8 mouse cellular contexts compared by ENCODE assay signal in the genomic region with DNA sequence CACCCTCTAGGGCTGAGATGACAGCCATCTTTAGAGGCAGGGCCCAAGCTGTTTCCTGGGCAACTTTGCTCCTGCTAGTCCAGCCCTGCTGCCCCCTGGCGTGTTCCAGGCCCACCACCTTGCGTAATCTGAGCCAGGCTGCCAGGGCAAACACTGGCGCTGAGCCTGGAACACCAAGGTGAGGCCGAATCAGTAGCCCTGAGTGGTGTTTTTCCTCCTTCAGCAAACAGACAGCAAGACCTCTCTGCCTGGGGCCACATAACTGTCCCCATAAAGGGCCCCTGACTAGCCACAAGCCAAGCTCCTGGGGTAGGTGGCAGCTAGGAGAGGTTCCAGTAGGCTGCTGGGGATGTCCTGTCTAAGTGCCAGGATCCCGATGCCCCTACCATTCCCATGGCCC. TPM values are rescaled to one million over a fixed set of nuclear protein-coding genes. Genes with fewer than 3 reads are reported as not detected.
DNase-seq lines count a peak whose midpoint lies in the region; ATAC-seq lines count a peak whose summit lies in the region.

No protein-coding gene starts in this region.

- 0 out of 2 replicates have a peak, but pooled peaks cover 3% of the 10 kb centered on the region for H3K27me3 ChIP-seq in midbrain, embryonic 16.5 days (ENCODE audit: control insufficient read depth, insufficient read depth, low read depth, low read length)
- 0 out of 2 replicates have a peak, but pooled peaks cover 5% of the 10 kb centered on the region for H3K27me3 ChIP-seq in midbrain, embryonic 14.5 days (ENCODE audit: control insufficient read depth, insufficient read depth, low read length)
- no peaks in the 10 kb centered on the region for H3K27me3 ChIP-seq in heart, embryonic 16.5 days (ENCODE audit: control insufficient read depth, insufficient read depth, low read length)
- 0 out of 2 replicates have a peak, but pooled peaks cover 5% of the 10 kb centered on the region for H3K27me3 ChIP-seq in stomach, embryonic 16.5 days (ENCODE audit: control insufficient read depth, insufficient read depth, low read length)

- no peak for DNase-seq in midbrain, embryonic 14.5 days
- DNase-seq in cerebellum, adult 9-11 months, result peak; percentile 85
- peak; percentile 53 for DNase-seq in liver
- DNase-seq in right cerebral cortex, postnatal 25 days, result no peak
- DNase-seq in right cerebral cortex, postnatal 36 days (ENCODE audit: low spot score in 2 of 2), result no peak

- no peak overlapping the region for H3K4me2 ChIP-seq in midbrain, embryonic 16.5 days (ENCODE audit: low read length)
- no peak overlapping the region for H3K4me2 ChIP-seq in midbrain, embryonic 14.5 days (ENCODE audit: low read length)
- H3K4me2 ChIP-seq in heart, embryonic 16.5 days (ENCODE audit: low read depth, low read length), result peak overlapping the region; percentile 97
- H3K4me2 ChIP-seq in stomach, embryonic 16.5 days (ENCODE audit: low read depth, low read length), result peak overlapping the region; percentile 26; the same call in 1 of the 2 replicates

- no peaks in the 10 kb centered on the region for H3K9me3 ChIP-seq in midbrain, embryonic 16.5 days (replicated peaks; ENCODE audit: control insufficient read depth, low read length, poor library complexity, severe bottlenecking)
- H3K9me3 ChIP-seq in midbrain, embryonic 14.5 days (ENCODE audit: control insufficient read depth, low read length), result no peaks in the 10 kb centered on the region
- no peaks in the 10 kb centered on the region for H3K9me3 ChIP-seq in heart, embryonic 16.5 days (replicated peaks; ENCODE audit: control insufficient read depth, low read length)
- no peaks in the 10 kb centered on the region for H3K9me3 ChIP-seq in stomach, embryonic 16.5 days (replicated peaks; ENCODE audit: control insufficient read depth, low read length)

- H3K4me3 ChIP-seq in midbrain, embryonic 16.5 days (ENCODE audit: low read depth, low read length), result no peak overlapping the region
- no peak overlapping the region for H3K4me3 ChIP-seq in midbrain, embryonic 14.5 days (replicated peaks; ENCODE audit: low read depth, low read length)
- peak overlapping the region; percentile 90; the same call in 1 of the 2 replicates for H3K4me3 ChIP-seq in heart, embryonic 16.5 days (ENCODE audit: low read length)
- H3K4me3 ChIP-seq in stomach, embryonic 16.5 days (replicated peaks; ENCODE audit: low read length), result no peak overlapping the region

- WGBS in midbrain, embryonic 16.5 days, result 63% methylated on average over 5 of the region's 5 CpGs
- 51% methylated on average over 5 of the region's 5 CpGs for WGBS in midbrain, embryonic 14.5 days
- WGBS in heart, embryonic 16.5 days, result 47% methylated on average over 5 of the region's 5 CpGs
- 54% methylated on average over 5 of the region's 5 CpGs for WGBS in stomach, embryonic 16.5 days

- no peak for ATAC-seq in midbrain, embryonic 16.5 days
- ATAC-seq in midbrain, embryonic 14.5 days (ENCODE audit: low FRiP score, low TSS enrichment), result no peak
- ATAC-seq in heart, embryonic 16.5 days (replicated peaks; ENCODE audit: extremely low read depth, insufficient read depth, low FRiP score), result no peak
- ATAC-seq in stomach, embryonic 16.5 days (ENCODE audit: insufficient read depth, low FRiP score), result no peak

- no peak overlapping the region for H3K27ac ChIP-seq in midbrain, embryonic 16.5 days (ENCODE audit: low read length)
- no peak overlapping the region for H3K27ac ChIP-seq in midbrain, embryonic 14.5 days (replicated peaks; ENCODE audit: low read depth, low read length)
- H3K27ac ChIP-seq in heart, embryonic 16.5 days (ENCODE audit: low read length), result no peak overlapping the region
- H3K27ac ChIP-seq in stomach, embryonic 16.5 days (ENCODE audit: low read length), result no peak overlapping the region; the same call in 1 of the 2 replicates

- H3K4me1 ChIP-seq in midbrain, embryonic 16.5 days (ENCODE audit: control insufficient read depth, insufficient read depth, low read length), result peaks cover 28% of the 10 kb centered on the region
- peaks cover 14% of the 10 kb centered on the region for H3K4me1 ChIP-seq in midbrain, embryonic 14.5 days (ENCODE audit: control insufficient read depth, insufficient read depth, low read length)
- peaks cover 42% of the 10 kb centered on the region for H3K4me1 ChIP-seq in heart, embryonic 16.5 days (ENCODE audit: control insufficient read depth, insufficient read depth, low read length)
- peaks cover 33% of the 10 kb centered on the region for H3K4me1 ChIP-seq in stomach, embryonic 16.5 days (ENCODE audit: control insufficient read depth, insufficient read depth, low read length)

- peaks cover 16% of the 10 kb centered on the region; the same call in 1 of the 2 replicates for H3K36me3 ChIP-seq in midbrain, embryonic 16.5 days (ENCODE audit: control insufficient read depth, insufficient read depth, low read length)
- peaks cover 28% of the 10 kb centered on the region for H3K36me3 ChIP-seq in midbrain, embryonic 14.5 days (ENCODE audit: control insufficient read depth, insufficient read depth, low read length)
- H3K36me3 ChIP-seq in heart, embryonic 16.5 days (ENCODE audit: control insufficient read depth, insufficient read depth), result peaks cover 26% of the 10 kb centered on the region
- peaks cover 11% of the 10 kb centered on the region; the same call in 1 of the 2 replicates for H3K36me3 ChIP-seq in stomach, embryonic 16.5 days (ENCODE audit: control insufficient read depth, insufficient read depth, low read length)

- H3K9ac ChIP-seq in midbrain, embryonic 16.5 days (ENCODE audit: low read depth, low read length), result peak overlapping the region; percentile 20; the same call in 1 of the 2 replicates
- H3K9ac ChIP-seq in midbrain, embryonic 14.5 days (replicated peaks; ENCODE audit: low read length), result no peak overlapping the region
- H3K9ac ChIP-seq in heart, embryonic 16.5 days (ENCODE audit: low read length), result peak overlapping the region; percentile 62
- no peak overlapping the region for H3K9ac ChIP-seq in stomach, embryonic 16.5 days (ENCODE audit: low read length)

RNA-seq across cellular contexts. Expression of gene Furin, which starts 5.1 kb away (rescaled TPM):
- polyA plus RNA-seq in midbrain, embryonic 16.5 days (2015; fragmentation: Nextera tagmentation; extraction: Ambion mirVana), result 3.9 and 4.1 TPM in 2 replicates
- 4.6 and 4.9 TPM in 2 replicates for polyA plus RNA-seq in midbrain, embryonic 14.5 days (2014; fragmentation: Nextera tagmentation; extraction: Ambion mirVana)
- 11.0 and 14.3 TPM in 2 replicates for polyA plus RNA-seq in heart, embryonic 16.5 days (2015; fragmentation: Nextera tagmentation; extraction: Ambion mirVana)
- polyA plus RNA-seq in stomach, embryonic 16.5 days (2015; fragmentation: Nextera tagmentation; extraction: Ambion mirVana), result 8.7 and 9.5 TPM in 2 replicates

RNA-seq across cellular contexts. Expression of gene Fes, which starts 12.4 kb away (rescaled TPM):
- polyA plus RNA-seq in midbrain, embryonic 16.5 days (2015; fragmentation: Nextera tagmentation; extraction: Ambion mirVana), result 2.7 and 3.4 TPM in 2 replicates
- 1.6 and 3.2 TPM in 2 replicates for polyA plus RNA-seq in midbrain, embryonic 14.5 days (2014; fragmentation: Nextera tagmentation; extraction: Ambion mirVana)
- polyA plus RNA-seq in heart, embryonic 16.5 days (2015; fragmentation: Nextera tagmentation; extraction: Ambion mirVana), result 14.1 and 15.4 TPM in 2 replicates
- 12.3 and 13.8 TPM in 2 replicates for polyA plus RNA-seq in stomach, embryonic 16.5 days (2015; fragmentation: Nextera tagmentation; extraction: Ambion mirVana)

RNA-seq across cellular contexts. Expression of gene Man2a2, which starts 28.9 kb away (rescaled TPM):
- 25.2 and 25.8 TPM in 2 replicates for polyA plus RNA-seq in midbrain, embryonic 16.5 days (2015; fragmentation: Nextera tagmentation; extraction: Ambion mirVana)
- polyA plus RNA-seq in midbrain, embryonic 14.5 days (2014; fragmentation: Nextera tagmentation; extraction: Ambion mirVana), result 18.1 and 19.5 TPM in 2 replicates
- polyA plus RNA-seq in heart, embryonic 16.5 days (2015; fragmentation: Nextera tagmentation; extraction: Ambion mirVana), result 15.0 and 17.4 TPM in 2 replicates
- 13.8 and 14.7 TPM in 2 replicates for polyA plus RNA-seq in stomach, embryonic 16.5 days (2015; fragmentation: Nextera tagmentation; extraction: Ambion mirVana)

RNA-seq across cellular contexts. Expression of gene Hddc3, which starts 57.2 kb away (rescaled TPM):
- polyA plus RNA-seq in midbrain, embryonic 16.5 days (2015; fragmentation: Nextera tagmentation; extraction: Ambion mirVana), result 23.3 and 27.7 TPM in 2 replicates
- polyA plus RNA-seq in midbrain, embryonic 14.5 days (2014; fragmentation: Nextera tagmentation; extraction: Ambion mirVana), result 28.7 and 34.8 TPM in 2 replicates
- 20.1 and 20.7 TPM in 2 replicates for polyA plus RNA-seq in heart, embryonic 16.5 days (2015; fragmentation: Nextera tagmentation; extraction: Ambion mirVana)
- 13.4 and 17.7 TPM in 2 replicates for polyA plus RNA-seq in stomach, embryonic 16.5 days (2015; fragmentation: Nextera tagmentation; extraction: Ambion mirVana)

RNA-seq across cellular contexts. Expression of gene Unc45a, which starts 59.3 kb away (rescaled TPM):
- polyA plus RNA-seq in midbrain, embryonic 16.5 days (2015; fragmentation: Nextera tagmentation; extraction: Ambion mirVana), result 61.9 and 62.6 TPM in 2 replicates
- polyA plus RNA-seq in midbrain, embryonic 14.5 days (2014; fragmentation: Nextera tagmentation; extraction: Ambion mirVana), result 42.7 and 43.7 TPM in 2 replicates
- 20.6 and 25.3 TPM in 2 replicates for polyA plus RNA-seq in heart, embryonic 16.5 days (2015; fragmentation: Nextera tagmentation; extraction: Ambion mirVana)
- 44.5 and 48.1 TPM in 2 replicates for polyA plus RNA-seq in stomach, embryonic 16.5 days (2015; fragmentation: Nextera tagmentation; extraction: Ambion mirVana)

Comparison
In these comparisons a context has a peak if more than half of its experiments do, and no peak if none do; other contexts are left out.
1. H3K9ac ChIP-seq: peak in midbrain, embryonic 16.5 days (single experiment) and heart, embryonic 16.5 days (single experiment); none in midbrain, embryonic 14.5 days (single experiment) and stomach, embryonic 16.5 days (single experiment).
2. H3K4me2 ChIP-seq: peak in heart, embryonic 16.5 days (single experiment) and stomach, embryonic 16.5 days (single experiment); none in midbrain, embryonic 16.5 days (single experiment) and midbrain, embryonic 14.5 days (single experiment).
3. DNase-seq: peak in cerebellum, adult 9-11 months (single experiment) and liver (single experiment); none in midbrain, embryonic 14.5 days (single experiment), right cerebral cortex, postnatal 25 days (single experiment) and right cerebral cortex, postnatal 36 days (0 of 2).